Mouse (Mus musculus) hindbrain, embryonic 12.5 days (tissue): ENCODE measurements around the gene Usp21. TPM values are rescaled to one million over a fixed set of nuclear protein-coding genes. Genes with fewer than 3 reads are reported as not detected.

Experiments
- ATAC-seq: fragments of 200-750 bp; cut with Nextera tagmentation; 2 replicates; pipeline ENCODE4 v1.8.0; 2017; ENCODE audit warnings: moderate TSS enrichment; ENCODE audit not compliant: low FRiP score
- H3K27ac ChIP-seq: fragments of 300-500 bp; sonication (generic); 2 replicates; pipeline ENCODE4 v1.5.1; 2016; ENCODE audit warnings: mild to moderate bottlenecking
- H3K27me3 ChIP-seq: fragments of 300-500 bp; sonication (generic); 2 replicates; pipeline ENCODE4 v1.6.1; 2016; ENCODE audit warnings: mild to moderate bottlenecking
- H3K36me3 ChIP-seq: fragments of 300-500 bp; sonication (generic); 2 replicates; pipeline ENCODE4 v1.6.1; 2016; ENCODE audit warnings: mild to moderate bottlenecking
- H3K4me1 ChIP-seq: fragments of 300-500 bp; sonication (generic); 2 replicates; pipeline ENCODE4 v1.6.1; 2016
- H3K4me2 ChIP-seq: fragments of 300-500 bp; sonication (generic); replicated peaks from 2 replicates; pipeline ENCODE4 v1.6.1; 2016; ENCODE audit warnings: mild to moderate bottlenecking
- H3K4me3 ChIP-seq: fragments of 300-500 bp; sonication (generic); 2 replicates; pipeline ENCODE4 v1.5.1; 2016; ENCODE audit warnings: mild to moderate bottlenecking
- H3K9ac ChIP-seq: fragments of 300-500 bp; sonication (generic); 2 replicates; pipeline ENCODE4 v1.6.1; 2016; ENCODE audit warnings: mild to moderate bottlenecking, moderate library complexity
- H3K9me3 ChIP-seq: fragments of 300-500 bp; sonication (generic); replicated peaks from 2 replicates; pipeline ENCODE4 v1.6.1; 2016; ENCODE audit warnings: mild to moderate bottlenecking
- WGBS: fragments of 180-500 bp; shearing (Covaris S2); methylation state at CpG from one replicate; pipeline ENCODE4 v1.1.7; 2016; 5-methylcytosine and 5-hydroxymethylcytosine counted together
- polyA plus RNA-seq: library from polyadenylated mRNA; unstranded; fragments of >200 nt; fragmentation: Nextera tagmentation; extraction: Ambion mirVana; gene quantifications from 2 replicates; pipeline ENCODE4 v1.2.1, GENCODE M21; 2016

Gene Usp21
- polyA plus RNA-seq, 1 experiment from 2014 or later, result 114 TPM

GRCm38 (mm10) chr1:171272086-171272485 is 15.7 kb downstream of the Usp21 start:
- peaks cover 14% of the 10 kb centered on the region for H3K4me1 ChIP-seq
- peak overlapping the region; percentile 96; the same call in 1 of the 2 replicates for H3K4me2 ChIP-seq
- H3K9me3 ChIP-seq, result no peaks in the 10 kb centered on the region
- H3K27ac ChIP-seq, result no peak overlapping the region
- peaks cover 51% of the 10 kb centered on the region for H3K36me3 ChIP-seq
- H3K27me3 ChIP-seq, result no peaks in the 10 kb centered on the region
- WGBS, result 86% methylated on average over 3 of the region's 3 CpGs
- H3K9ac ChIP-seq, result 0 out of 2 replicates have a peak overlapping the region, but pooled peaks have one; percentile 27
- no peak overlapping the region for H3K4me3 ChIP-seq
- no peak for ATAC-seq

DNA sequence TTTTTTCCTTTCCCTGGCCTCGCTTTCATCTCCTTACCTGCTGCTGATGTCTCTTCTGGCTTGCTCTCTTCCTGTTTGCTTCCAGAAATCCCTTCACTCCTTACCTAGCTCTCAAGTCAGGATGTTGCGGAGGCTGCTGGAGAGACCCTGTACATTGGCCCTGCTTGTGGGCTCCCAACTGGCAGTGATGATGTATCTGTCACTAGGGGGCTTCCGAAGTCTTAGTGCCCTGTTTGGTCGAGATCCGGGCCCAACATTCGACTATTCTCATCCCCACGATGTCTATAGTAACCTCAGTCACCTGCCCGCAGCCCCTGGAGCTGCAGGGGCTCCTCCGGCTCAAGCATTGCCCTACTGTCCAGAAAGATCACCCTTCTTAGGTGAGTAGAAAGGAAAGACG is 16.2 kb downstream of the Usp21 start:
- Histone ChIP-seq H3K9ac (peak overlapping the region; percentile 27; the same call in 1 of the 2 replicates), H3K9me3 (no peaks in the 10 kb centered on the region), H3K36me3 (peaks cover 47% of the 10 kb centered on the region), H3K4me3 (no peak overlapping the region), H3K27me3 (no peaks in the 10 kb centered on the region), H3K4me1 (peaks cover 14% of the 10 kb centered on the region), H3K4me2 (peak overlapping the region; percentile 96; the same call in 1 of the 2 replicates), H3K27ac (no peak overlapping the region)
- no peak for ATAC-seq
- WGBS, result 73% methylated on average over 10 of the region's 10 CpGs

GRCm38 (mm10) chr1:171271196-171271595 is 16.6 kb downstream of the Usp21 start:
- H3K9me3 ChIP-seq, result no peaks in the 10 kb centered on the region
- 54% methylated on average over 9 of the region's 9 CpGs for WGBS
- H3K4me1 ChIP-seq, result peaks cover 14% of the 10 kb centered on the region
- H3K9ac ChIP-seq, result peak overlapping the region; percentile 87
- ATAC-seq, result no peak
- H3K27me3 ChIP-seq, result no peaks in the 10 kb centered on the region
- H3K27ac ChIP-seq, result no peak overlapping the region
- peaks cover 42% of the 10 kb centered on the region for H3K36me3 ChIP-seq
- peak overlapping the region; percentile 74 for H3K4me3 ChIP-seq
- peak overlapping the region; percentile 96 for H3K4me2 ChIP-seq

DNA sequence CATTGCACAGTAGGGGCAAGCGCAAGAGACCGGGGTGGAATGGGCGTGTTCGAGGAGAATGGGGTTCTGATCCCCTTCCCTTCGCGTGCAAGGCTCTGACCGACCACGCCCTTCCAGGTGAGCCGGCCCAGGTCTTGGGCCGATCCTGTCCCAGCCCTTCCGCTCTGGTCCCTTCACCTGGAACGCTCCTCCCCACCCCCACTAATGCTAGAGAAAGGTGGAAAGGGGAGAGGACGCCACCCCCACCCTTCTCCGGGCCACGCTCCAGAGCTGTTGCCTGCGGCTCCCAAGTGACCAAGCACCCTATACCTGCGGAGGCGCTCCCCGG is 17.3 kb downstream of the Usp21 start:
- peak overlapping the region; percentile 74 for H3K4me3 ChIP-seq
- no peak overlapping the region; the same call in 1 of the 2 replicates for H3K27ac ChIP-seq
- H3K36me3 ChIP-seq, result peaks cover 36% of the 10 kb centered on the region
- 2% methylated on average over 19 of the region's 19 CpGs for WGBS
- peak overlapping the region; percentile 96 for H3K4me2 ChIP-seq
- H3K4me1 ChIP-seq, result peaks cover 14% of the 10 kb centered on the region
- ATAC-seq, result peak; percentile 85
- H3K9me3 ChIP-seq, result no peaks in the 10 kb centered on the region
- H3K9ac ChIP-seq, result peak overlapping the region; percentile 87
- no peaks in the 10 kb centered on the region for H3K27me3 ChIP-seq

DNA sequence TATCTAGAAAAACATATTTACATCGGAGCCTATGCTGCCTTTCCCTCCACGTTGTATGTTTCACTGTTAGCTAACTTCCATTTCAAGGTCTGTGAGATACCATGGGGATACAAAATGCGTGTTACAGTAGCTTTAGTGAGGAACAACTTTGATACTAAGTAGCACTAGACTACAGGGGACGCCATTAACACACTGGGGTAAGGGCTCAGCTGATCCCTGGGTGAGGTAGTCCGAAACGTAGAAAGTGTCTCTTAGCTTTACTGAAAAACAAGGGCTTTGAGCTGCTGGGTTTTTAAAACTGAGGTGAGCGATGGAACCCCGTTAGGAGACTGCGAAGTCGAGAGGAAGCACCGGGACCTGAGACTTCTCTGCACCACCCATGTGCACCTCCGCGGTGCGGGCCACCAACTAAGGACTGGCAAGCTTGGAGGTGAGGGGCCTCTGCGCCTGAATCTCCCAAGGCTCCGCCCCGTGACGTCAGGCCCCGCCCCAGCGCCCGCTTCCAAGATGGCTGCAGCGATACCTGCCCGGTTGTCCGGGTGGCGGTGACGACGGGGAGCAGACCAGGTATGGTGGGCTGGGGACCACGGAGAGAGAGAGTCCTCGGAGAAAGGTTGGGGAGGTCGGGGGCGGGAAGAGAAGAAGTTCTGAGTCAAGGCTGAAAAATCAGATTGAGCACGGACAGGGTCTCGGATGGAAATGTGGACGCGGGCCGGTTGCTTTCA is 17.8 kb downstream of the Usp21 start, which contains the start of gene B4galt3:
Gene B4galt3, plus strand, starts transcription at position 481 of the 725 bp plus-strand sequence.
- 3% methylated on average over 36 of the region's 36 CpGs for WGBS
- peaks cover 31% of the 10 kb centered on the region for H3K36me3 ChIP-seq

DNA sequence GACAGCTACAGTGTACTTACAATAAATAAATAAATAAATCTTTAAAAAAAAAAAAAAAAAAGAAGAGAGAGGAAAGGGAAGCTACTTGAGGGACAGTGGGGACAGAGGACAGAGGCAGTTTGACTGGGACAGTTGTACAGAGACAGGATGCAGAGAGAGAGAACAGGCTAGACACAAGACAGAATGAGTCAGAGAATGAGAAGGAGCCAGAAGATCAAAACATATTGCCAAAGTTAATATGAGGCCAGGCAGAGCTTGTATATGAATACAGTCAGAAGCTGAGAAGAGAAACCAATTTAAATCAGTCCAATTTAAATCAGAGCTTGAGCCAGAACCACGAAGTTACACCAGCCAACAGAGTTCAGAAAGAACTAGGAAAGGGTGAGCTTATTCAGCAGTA is 19.4 kb downstream of the Usp21 start:
- ATAC-seq, result no peak

More for the DNA sequence above, 17.8 kb downstream of the Usp21 start, which contains the start of gene B4galt3:
- no peaks in the 10 kb centered on the region for H3K27me3 ChIP-seq
- peaks cover 14% of the 10 kb centered on the region for H3K4me1 ChIP-seq
- peak within 1 kb of the TSS; percentile 74 for H3K4me3 ChIP-seq
- H3K27ac ChIP-seq, result peak within 1 kb of the TSS; percentile 60
- H3K9me3 ChIP-seq, result no peaks in the 10 kb centered on the region
- H3K9ac ChIP-seq, result peak within 1 kb of the TSS; percentile 87
- H3K4me2 ChIP-seq, result peak within 1 kb of the TSS; percentile 96
- ATAC-seq, result peak; percentile 95

GRCm38 (mm10) chr1:171265971-171266744 is 21.6 kb downstream of the Usp21 start:
- H3K4me1 ChIP-seq, result peaks cover 19% of the 10 kb centered on the region
- no peaks in the 10 kb centered on the region for H3K9me3 ChIP-seq
- WGBS, result 79% methylated on average over 4 of the region's 4 CpGs
- no peaks in the 10 kb centered on the region for H3K27me3 ChIP-seq
- no peak overlapping the region for H3K4me3 ChIP-seq
- H3K27ac ChIP-seq, result no peak overlapping the region
- ATAC-seq, result no peak
- no peak overlapping the region for H3K9ac ChIP-seq
- H3K4me2 ChIP-seq, result no peak overlapping the region
- no peaks in the 10 kb centered on the region for H3K36me3 ChIP-seq

More for the DNA sequence above, 19.4 kb downstream of the Usp21 start:
- WGBS, result 64% methylated on average over 1 of the region's 1 CpGs
- Histone ChIP-seq H3K4me1 (peaks cover 16% of the 10 kb centered on the region), H3K4me2 (no peak overlapping the region), H3K9me3 (no peaks in the 10 kb centered on the region), H3K36me3 (peaks cover 14% of the 10 kb centered on the region), H3K9ac (no peak overlapping the region), H3K4me3 (no peak overlapping the region), H3K27ac (no peak overlapping the region), H3K27me3 (no peaks in the 10 kb centered on the region)

DNA sequence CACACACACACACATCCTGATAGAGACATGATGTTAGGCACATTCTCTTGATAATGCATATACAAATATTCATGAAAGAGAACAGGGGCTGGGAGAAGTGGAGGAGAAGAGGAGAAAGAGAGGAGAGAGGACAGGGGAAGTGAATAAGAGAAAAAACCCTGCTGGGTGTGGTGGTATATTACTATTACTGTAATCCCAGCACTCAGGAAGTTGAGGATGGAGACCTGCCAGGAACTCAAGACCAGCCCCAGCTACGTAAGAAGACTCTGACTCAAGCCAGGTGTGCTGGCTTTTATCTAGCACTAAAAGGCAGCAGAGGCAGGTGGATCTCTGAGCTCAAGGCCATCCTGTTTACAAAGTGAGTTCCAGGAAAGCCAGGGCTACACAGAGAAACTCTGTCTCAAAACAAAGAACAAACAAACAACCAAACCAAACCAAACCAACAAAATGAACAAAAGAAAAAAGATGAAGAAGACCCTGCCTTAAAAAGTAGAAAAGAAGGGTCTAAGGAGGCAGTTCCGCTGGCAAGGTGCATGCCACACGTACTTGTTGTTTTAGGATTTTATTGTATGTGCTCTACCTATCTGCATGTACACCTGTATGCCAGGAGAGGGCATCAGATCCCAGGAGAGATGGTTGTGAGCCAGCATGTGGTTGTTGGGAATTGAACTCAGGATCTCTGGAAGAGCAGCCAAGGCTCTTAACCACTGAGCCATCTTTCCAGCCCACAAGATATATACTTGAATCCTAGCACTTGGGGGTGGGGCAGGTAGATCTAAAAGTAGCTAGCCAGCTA is 23.9 kb downstream of the Usp21 start:
- Histone ChIP-seq H3K9me3 (no peaks in the 10 kb centered on the region), H3K36me3 (no peaks in the 10 kb centered on the region), H3K4me1 (peaks cover 11% of the 10 kb centered on the region), H3K4me3 (no peak overlapping the region), H3K4me2 (peak overlapping the region; percentile 51; the same call in 1 of the 2 replicates), H3K9ac (no peak overlapping the region), H3K27ac (peak overlapping the region; percentile 64), H3K27me3 (no peaks in the 10 kb centered on the region)
- 82% methylated on average over 3 of the region's 3 CpGs for WGBS
- ATAC-seq, result 0 out of 2 replicates have a peak, but pooled peaks have one; percentile 3

DNA sequence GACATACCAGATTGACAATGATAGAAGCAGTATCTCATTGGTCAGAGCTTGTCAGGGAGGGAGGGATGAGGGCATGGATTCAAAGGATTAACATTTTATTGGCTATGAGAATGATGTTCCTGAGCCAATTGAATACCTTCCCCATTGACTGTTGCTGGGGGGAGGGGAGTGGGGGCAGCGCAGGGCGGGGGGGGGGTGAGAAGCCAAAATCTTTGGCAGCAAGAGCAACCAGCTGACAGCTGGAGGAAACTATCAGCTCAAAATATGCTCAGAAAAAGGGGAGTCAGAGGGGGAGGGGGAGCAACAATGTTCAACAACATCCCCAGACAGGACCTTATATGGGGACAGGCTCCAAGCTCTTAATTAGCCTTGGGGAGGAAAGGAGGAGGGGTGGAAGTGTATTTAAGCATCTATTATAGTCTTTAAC is 24.6 kb downstream of the Usp21 start:
- Histone ChIP-seq H3K9ac (no peak overlapping the region), H3K27me3 (no peaks in the 10 kb centered on the region), H3K4me3 (peak overlapping the region; percentile 22), H3K27ac (peak overlapping the region; percentile 64), H3K9me3 (no peaks in the 10 kb centered on the region), H3K36me3 (no peaks in the 10 kb centered on the region), H3K4me2 (peak overlapping the region; percentile 51), H3K4me1 (peaks cover 11% of the 10 kb centered on the region)
- 6% methylated on average over 2 of the region's 2 CpGs for WGBS
- peak; percentile 90 for ATAC-seq

DNA sequence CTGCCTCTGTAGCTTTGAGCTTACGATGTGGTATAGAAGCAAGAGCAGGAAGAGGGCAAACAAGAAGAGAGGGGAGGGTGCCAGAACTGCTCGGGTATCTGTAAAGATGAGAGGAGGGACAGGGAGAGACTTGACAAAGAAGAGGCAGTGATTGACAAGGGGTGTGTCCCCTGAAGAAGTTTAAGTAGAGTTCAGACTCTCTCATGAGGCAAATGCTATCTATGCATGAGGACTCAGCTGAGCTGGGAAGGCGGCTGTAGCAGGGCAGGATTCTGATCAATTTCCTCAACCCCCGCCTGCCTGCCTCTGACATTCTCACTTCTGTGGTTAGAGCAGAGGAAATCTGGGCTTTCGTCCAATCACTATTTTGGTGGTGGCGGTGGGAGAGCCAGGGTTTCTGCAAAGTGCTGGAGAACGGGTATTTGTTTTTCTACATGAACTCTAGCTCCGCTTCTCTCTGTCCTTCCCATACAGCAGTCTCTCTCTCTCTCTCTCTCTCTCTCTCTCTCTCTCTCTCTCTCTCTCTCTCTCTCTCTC is 25.1 kb downstream of the Usp21 start:
- Histone ChIP-seq H3K9ac (peak overlapping the region; percentile 41), H3K4me1 (peaks cover 11% of the 10 kb centered on the region), H3K4me3 (peak overlapping the region; percentile 22), H3K27ac (peak overlapping the region; percentile 64), H3K36me3 (no peaks in the 10 kb centered on the region), H3K9me3 (no peaks in the 10 kb centered on the region), H3K4me2 (peak overlapping the region; percentile 51), H3K27me3 (no peaks in the 10 kb centered on the region)
- ATAC-seq, result peak; percentile 68
- WGBS, result 6% methylated on average over 8 of the region's 8 CpGs

DNA sequence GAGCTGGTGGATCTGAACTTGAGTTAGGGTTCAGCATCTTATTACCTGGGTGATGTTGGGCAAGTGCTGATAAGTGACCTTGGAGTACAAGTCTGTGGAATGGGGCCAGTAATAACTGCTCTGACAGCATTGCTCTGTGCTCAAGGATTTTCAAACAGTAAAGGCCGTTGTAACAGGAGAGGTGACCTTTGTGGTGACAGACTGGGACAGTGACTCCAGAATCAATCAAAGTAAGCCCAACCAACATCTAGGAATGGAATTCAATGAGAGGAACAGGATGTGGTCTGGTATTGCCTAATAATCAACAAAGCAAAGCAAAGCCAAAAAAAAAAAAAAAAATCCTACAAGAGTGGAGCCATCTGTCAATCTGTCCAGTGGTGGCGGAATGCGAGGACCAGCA is 27.5 kb downstream of the Usp21 start:
- Histone ChIP-seq H3K36me3 (no peaks in the 10 kb centered on the region), H3K4me3 (no peak overlapping the region), H3K4me1 (peaks cover 11% of the 10 kb centered on the region), H3K27ac (no peak overlapping the region), H3K9ac (no peak overlapping the region), H3K27me3 (no peaks in the 10 kb centered on the region), H3K9me3 (no peaks in the 10 kb centered on the region), H3K4me2 (no peak overlapping the region)
- no peak for ATAC-seq
- WGBS, result 81% methylated on average over 3 of the region's 3 CpGs
